In genomic region chr17:23695801-23696200, GRCm38 (mm10) we compare ENCODE assay signal across 33 mouse cellular contexts. TPM values are rescaled to one million over a fixed set of nuclear protein-coding genes. Genes with fewer than 3 reads are reported as not detected.
DNase-seq lines count a peak whose midpoint lies in the region; ATAC-seq and TF ChIP-seq lines count a peak whose summit lies in the region.
"Had no signal": no experiment of that assay in that cellular context is flagged by ENCODE, and none has a peak within 500 bp of the region (broad histone marks: within the 10 kb centered on the region; RNA-seq: fewer than 3 reads in every experiment).

No protein-coding gene starts in this region.

- 16% methylated on average over 3 of the region's 3 CpGs for WGBS in kidney, embryonic 15.5 days
- 11% methylated on average over 3 of the region's 3 CpGs for WGBS in stomach, embryonic 14.5 days
- WGBS in stomach, postnatal 0 days: 27% methylated on average over 3 of the region's 3 CpGs
- 4% methylated on average over 3 of the region's 3 CpGs for WGBS in embryonic facial prominence, embryonic 12.5 days
- 10% methylated on average over 3 of the region's 3 CpGs for WGBS in forebrain, embryonic 14.5 days
- WGBS in hindbrain, embryonic 12.5 days: 10% methylated on average over 3 of the region's 3 CpGs

- H3K27ac ChIP-seq in kidney, embryonic 15.5 days: peak overlapping the region; percentile 78
- H3K27ac ChIP-seq in stomach, embryonic 14.5 days (ENCODE audit: low read length): no peak overlapping the region
- H3K27ac ChIP-seq in stomach, postnatal 0 days (replicated peaks): no peak overlapping the region
- H3K27ac ChIP-seq in embryonic facial prominence, embryonic 12.5 days: no peak overlapping the region
- no peak overlapping the region for H3K27ac ChIP-seq in forebrain, embryonic 14.5 days (ENCODE audit: low read depth, low read length)
- no peak overlapping the region for H3K27ac ChIP-seq in hindbrain, embryonic 12.5 days
- H3K27ac ChIP-seq: embryonic facial prominence, embryonic 15.5 days; forebrain, embryonic 15.5 days; hindbrain, embryonic 13.5 days; liver, embryonic 13.5 days; stomach, embryonic 15.5 days had no signal

- no peak overlapping the region for H3K9ac ChIP-seq in kidney, embryonic 15.5 days
- no peak overlapping the region for H3K9ac ChIP-seq in stomach, embryonic 14.5 days (replicated peaks; ENCODE audit: low read depth, low read length)
- H3K9ac ChIP-seq in stomach, postnatal 0 days (ENCODE audit: low read length): no peak overlapping the region
- no peak overlapping the region for H3K9ac ChIP-seq in embryonic facial prominence, embryonic 12.5 days
- H3K9ac ChIP-seq in forebrain, embryonic 14.5 days (ENCODE audit: low read length): no peak overlapping the region
- no peak overlapping the region for H3K9ac ChIP-seq in hindbrain, embryonic 12.5 days
- H3K9ac ChIP-seq: embryonic facial prominence, embryonic 15.5 days; forebrain, embryonic 15.5 days; heart, embryonic 12.5 days; hindbrain, embryonic 13.5 days; liver, embryonic 13.5 days; stomach, embryonic 15.5 days had no signal

- TF ChIP-seq CTCF in stomach, postnatal 0 days (IDR thresholded peaks at IDR 0.05; ENCODE audit: low read depth): no peak

- no peak for DNase-seq in kidney, postnatal 25 days
- DNase-seq in stomach, postnatal 0 days (ENCODE audit: low spot score): no peak
- DNase-seq in forebrain, embryonic 14.5 days (ENCODE audit: low spot score): no peak
- no peak for DNase-seq in heart, adult 8-10 months (ENCODE audit: low spot score)
- DNase-seq: adrenal gland, postnatal 10 days; cerebellum, adult 2 months; cerebellum, postnatal 25 days; gastrocnemius, postnatal 14 days; heart, adult 11 months; heart, postnatal 10 days; kidney, adult 8-10 months; liver, embryonic 13.5 days; lung, adult 2 months; right cerebral cortex, postnatal 4 days; thymus, adult 18-20 months; thymus, postnatal 4 days had no signal

- no peaks in the 10 kb centered on the region for H3K36me3 ChIP-seq in kidney, embryonic 15.5 days
- H3K36me3 ChIP-seq in stomach, embryonic 14.5 days (ENCODE audit: control insufficient read depth, insufficient read depth, low read length): no peaks in the 10 kb centered on the region
- no peaks in the 10 kb centered on the region for H3K36me3 ChIP-seq in stomach, postnatal 0 days (ENCODE audit: control insufficient read depth, insufficient read depth, low read length)
- H3K36me3 ChIP-seq in embryonic facial prominence, embryonic 12.5 days: no peaks in the 10 kb centered on the region
- no peaks in the 10 kb centered on the region for H3K36me3 ChIP-seq in forebrain, embryonic 14.5 days (ENCODE audit: control insufficient read depth, insufficient read depth, low read length)
- no peaks in the 10 kb centered on the region for H3K36me3 ChIP-seq in hindbrain, embryonic 12.5 days
- H3K36me3 ChIP-seq: embryonic facial prominence, embryonic 15.5 days; forebrain, embryonic 15.5 days; heart, embryonic 12.5 days; hindbrain, embryonic 13.5 days; liver, embryonic 13.5 days; stomach, embryonic 15.5 days had no signal

- H3K4me2 ChIP-seq in kidney, embryonic 15.5 days: no peak overlapping the region
- H3K4me2 ChIP-seq in stomach, embryonic 14.5 days (replicated peaks; ENCODE audit: low read depth, low read length): no peak overlapping the region
- no peak overlapping the region for H3K4me2 ChIP-seq in stomach, postnatal 0 days (replicated peaks; ENCODE audit: low read depth)
- H3K4me2 ChIP-seq in embryonic facial prominence, embryonic 12.5 days (replicated peaks): no peak overlapping the region
- H3K4me2 ChIP-seq in forebrain, embryonic 14.5 days (ENCODE audit: low read length): no peak overlapping the region
- no peak overlapping the region for H3K4me2 ChIP-seq in hindbrain, embryonic 12.5 days (replicated peaks)
- H3K4me2 ChIP-seq: embryonic facial prominence, embryonic 15.5 days; forebrain, embryonic 15.5 days; heart, embryonic 12.5 days; hindbrain, embryonic 13.5 days; liver, embryonic 13.5 days; midbrain, embryonic 11.5 days; stomach, embryonic 15.5 days had no signal

- H3K4me3 ChIP-seq in kidney, embryonic 15.5 days (replicated peaks): no peak overlapping the region
- H3K4me3 ChIP-seq in stomach, embryonic 14.5 days (ENCODE audit: low read depth, low read length): no peak overlapping the region
- H3K4me3 ChIP-seq in stomach, postnatal 0 days (ENCODE audit: low read depth, low read length): no peak overlapping the region
- H3K4me3 ChIP-seq in embryonic facial prominence, embryonic 12.5 days: no peak overlapping the region
- no peak overlapping the region for H3K4me3 ChIP-seq in forebrain, embryonic 14.5 days (ENCODE audit: low read depth, low read length)
- H3K4me3 ChIP-seq in hindbrain, embryonic 12.5 days: no peak overlapping the region
- H3K4me3 ChIP-seq: embryonic facial prominence, embryonic 15.5 days; forebrain, embryonic 15.5 days; heart, embryonic 12.5 days; hindbrain, embryonic 13.5 days; liver, embryonic 13.5 days; stomach, embryonic 15.5 days had no signal

- H3K9me3 ChIP-seq in kidney, embryonic 15.5 days (replicated peaks): no peaks in the 10 kb centered on the region
- no peaks in the 10 kb centered on the region for H3K9me3 ChIP-seq in stomach, embryonic 14.5 days (ENCODE audit: control insufficient read depth, low read depth, low read length)
- no peaks in the 10 kb centered on the region for H3K9me3 ChIP-seq in stomach, postnatal 0 days (ENCODE audit: control insufficient read depth, low read length)
- H3K9me3 ChIP-seq in embryonic facial prominence, embryonic 12.5 days: no peaks in the 10 kb centered on the region
- H3K9me3 ChIP-seq in forebrain, embryonic 14.5 days (replicated peaks; ENCODE audit: control insufficient read depth, low read length): no peaks in the 10 kb centered on the region
- no peaks in the 10 kb centered on the region for H3K9me3 ChIP-seq in hindbrain, embryonic 12.5 days (replicated peaks)
- H3K9me3 ChIP-seq: embryonic facial prominence, embryonic 15.5 days; forebrain, embryonic 15.5 days; heart, embryonic 12.5 days; hindbrain, embryonic 13.5 days; liver, embryonic 13.5 days; stomach, embryonic 15.5 days had no signal

- H3K4me1 ChIP-seq in kidney, embryonic 15.5 days: peaks cover 48% of the 10 kb centered on the region
- H3K4me1 ChIP-seq in stomach, embryonic 14.5 days (ENCODE audit: control insufficient read depth, insufficient read depth, low read length): no peaks in the 10 kb centered on the region
- H3K4me1 ChIP-seq in stomach, postnatal 0 days (replicated peaks; ENCODE audit: control insufficient read depth, insufficient read depth): no peaks in the 10 kb centered on the region
- H3K4me1 ChIP-seq in embryonic facial prominence, embryonic 12.5 days: peaks cover 14% of the 10 kb centered on the region
- H3K4me1 ChIP-seq in forebrain, embryonic 14.5 days (ENCODE audit: control insufficient read depth, insufficient read depth, low read length): no peaks in the 10 kb centered on the region
- H3K4me1 ChIP-seq in hindbrain, embryonic 12.5 days: peaks cover 6% of the 10 kb centered on the region; the same call in 1 of the 2 replicates

- no peak for TF ChIP-seq EP300 in stomach, postnatal 0 days (optimal IDR thresholded peaks at IDR 0.05)

- peak; percentile 70 for ATAC-seq in kidney, embryonic 15.5 days (replicated peaks; ENCODE audit: low FRiP score)
- peak; percentile 39; the same call in 1 of the 2 replicates for ATAC-seq in stomach, embryonic 14.5 days (ENCODE audit: insufficient number of reproducible peaks, insufficient read depth, low FRiP score, low read depth)
- ATAC-seq in stomach, postnatal 0 days (ENCODE audit: low FRiP score, low TSS enrichment): no peak
- ATAC-seq in embryonic facial prominence, embryonic 12.5 days (ENCODE audit: insufficient number of reproducible peaks, insufficient read depth, low FRiP score, low TSS enrichment): 0 out of 2 replicates have a peak, but pooled peaks have one; percentile 24
- ATAC-seq in forebrain, embryonic 14.5 days: no peak
- ATAC-seq in hindbrain, embryonic 12.5 days (ENCODE audit: low FRiP score): no peak
- ATAC-seq: forebrain, embryonic 15.5 days; inflammation-experienced regulatory T-cells, adult 6 months had no signal

- peaks cover 22% of the 10 kb centered on the region for H3K27me3 ChIP-seq in kidney, embryonic 15.5 days
- H3K27me3 ChIP-seq in stomach, embryonic 14.5 days (ENCODE audit: control insufficient read depth, insufficient read depth, low read length): 0 out of 2 replicates have a peak, but pooled peaks cover 4% of the 10 kb centered on the region
- H3K27me3 ChIP-seq in stomach, postnatal 0 days (ENCODE audit: control insufficient read depth, insufficient read depth, low read length): no peaks in the 10 kb centered on the region
- H3K27me3 ChIP-seq in embryonic facial prominence, embryonic 12.5 days: peaks cover 33% of the 10 kb centered on the region
- H3K27me3 ChIP-seq in forebrain, embryonic 14.5 days (replicated peaks; ENCODE audit: control insufficient read depth, insufficient read depth, low read length): peaks cover 23% of the 10 kb centered on the region
- H3K27me3 ChIP-seq in hindbrain, embryonic 12.5 days: peaks cover 38% of the 10 kb centered on the region

RNA-seq across cellular contexts. Expression of gene Cldn9, which starts 12.0 kb away (rescaled TPM):
- polyA plus RNA-seq in kidney, embryonic 15.5 days (2015; fragmentation: Nextera tagmentation; extraction: Ambion mirVana): 51.2 and 53.1 TPM in 2 replicates
- 2.9 and 3.0 TPM in 2 replicates for polyA plus RNA-seq in stomach, embryonic 14.5 days (2014; fragmentation: Nextera tagmentation; extraction: Ambion mirVana)
- polyA plus RNA-seq in stomach, postnatal 0 days (2015; fragmentation: Nextera tagmentation; extraction: Ambion mirVana): 0.79 and 0.92 TPM in 2 replicates
- 12.6 and 13.5 TPM in 2 replicates for polyA plus RNA-seq in embryonic facial prominence, embryonic 12.5 days (2016; fragmentation: Nextera tagmentation; extraction: Ambion mirVana)
- 1.6 and 2.3 TPM in 2 replicates for polyA plus RNA-seq in forebrain, embryonic 14.5 days (2014; fragmentation: Nextera tagmentation; extraction: Ambion mirVana)
- polyA plus RNA-seq in hindbrain, embryonic 12.5 days (2016; fragmentation: Nextera tagmentation; extraction: Ambion mirVana): 5.5 and 14.6 TPM in 2 replicates
- under 1 TPM in 1 of 4 experiments, not detected in 3; 0.19 TPM for total RNA-seq in heart, adult 8-10 months (2022)
- total RNA-seq: adrenal gland, postnatal 10 days; CH12.LX; heart, postnatal 10 days; layer of hippocampus, adult 18-20 months; layer of hippocampus, postnatal 25 days; left cerebral cortex, postnatal 10 days; megakaryocyte progenitor cell, adult 5-6 weeks had no signal
- polyA plus RNA-seq: heart, embryonic 12.5 days; inflammation-experienced regulatory T-cells, adult 6 months; liver, embryonic 13.5 days had no signal

RNA-seq across cellular contexts. Expression of gene Cldn6, which starts 16.8 kb away (rescaled TPM):
- polyA plus RNA-seq in kidney, embryonic 15.5 days (2015; fragmentation: Nextera tagmentation; extraction: Ambion mirVana): 189 and 191 TPM in 2 replicates
- 149 and 158 TPM in 2 replicates for polyA plus RNA-seq in stomach, embryonic 14.5 days (2014; fragmentation: Nextera tagmentation; extraction: Ambion mirVana)
- 3.0 and 3.2 TPM in 2 replicates for polyA plus RNA-seq in stomach, postnatal 0 days (2015; fragmentation: Nextera tagmentation; extraction: Ambion mirVana)
- polyA plus RNA-seq in embryonic facial prominence, embryonic 12.5 days (2016; fragmentation: Nextera tagmentation; extraction: Ambion mirVana): 49.2 and 52.4 TPM in 2 replicates
- polyA plus RNA-seq in forebrain, embryonic 14.5 days (2014; fragmentation: Nextera tagmentation; extraction: Ambion mirVana): 0.24 and 0.25 TPM in 2 replicates
- 14.6 and 35.0 TPM in 2 replicates for polyA plus RNA-seq in hindbrain, embryonic 12.5 days (2016; fragmentation: Nextera tagmentation; extraction: Ambion mirVana)
- total RNA-seq in heart, adult 8-10 months (2022): not detected
- total RNA-seq: CH12.LX; gastrocnemius, postnatal 14 days; heart, postnatal 10 days; layer of hippocampus, adult 18-20 months; layer of hippocampus, postnatal 25 days; left cerebral cortex, postnatal 10 days; megakaryocyte progenitor cell, adult 5-6 weeks had no signal
- polyA plus RNA-seq: inflammation-experienced regulatory T-cells, adult 6 months; neural tube, embryonic 14.5 days had no signal

RNA-seq across cellular contexts. Expression of gene Tnfrsf12a, which starts 18.5 kb away (rescaled TPM):
- 27.5 and 29.5 TPM in 2 replicates for polyA plus RNA-seq in kidney, embryonic 15.5 days (2015; fragmentation: Nextera tagmentation; extraction: Ambion mirVana)
- 18.0 and 20.7 TPM in 2 replicates for polyA plus RNA-seq in stomach, embryonic 14.5 days (2014; fragmentation: Nextera tagmentation; extraction: Ambion mirVana)
- polyA plus RNA-seq in stomach, postnatal 0 days (2015; fragmentation: Nextera tagmentation; extraction: Ambion mirVana): 33.5 and 33.7 TPM in 2 replicates
- polyA plus RNA-seq in embryonic facial prominence, embryonic 12.5 days (2016; fragmentation: Nextera tagmentation; extraction: Ambion mirVana): 8.6 and 9.2 TPM in 2 replicates
- polyA plus RNA-seq in forebrain, embryonic 14.5 days (2014; fragmentation: Nextera tagmentation; extraction: Ambion mirVana): 2.6 and 2.9 TPM in 2 replicates
- polyA plus RNA-seq in hindbrain, embryonic 12.5 days (2016; fragmentation: Nextera tagmentation; extraction: Ambion mirVana): 2.8 and 4.2 TPM in 2 replicates
- total RNA-seq in heart, adult 8-10 months (2022): 100 to 1,000 TPM in 2 of 4 experiments, 10 to 100 TPM in 2; 55.7 to 113 (median 85.0) TPM

RNA-seq across cellular contexts. Expression of gene Thoc6, which starts 22.1 kb away (rescaled TPM):
- 52.4 and 53.4 TPM in 2 replicates for polyA plus RNA-seq in kidney, embryonic 15.5 days (2015; fragmentation: Nextera tagmentation; extraction: Ambion mirVana)
- polyA plus RNA-seq in stomach, embryonic 14.5 days (2014; fragmentation: Nextera tagmentation; extraction: Ambion mirVana): 36.5 and 40.0 TPM in 2 replicates
- polyA plus RNA-seq in stomach, postnatal 0 days (2015; fragmentation: Nextera tagmentation; extraction: Ambion mirVana): 17.7 and 18.1 TPM in 2 replicates
- 49.6 and 51.7 TPM in 2 replicates for polyA plus RNA-seq in embryonic facial prominence, embryonic 12.5 days (2016; fragmentation: Nextera tagmentation; extraction: Ambion mirVana)
- 43.8 and 45.9 TPM in 2 replicates for polyA plus RNA-seq in forebrain, embryonic 14.5 days (2014; fragmentation: Nextera tagmentation; extraction: Ambion mirVana)
- 43.8 and 47.5 TPM in 2 replicates for polyA plus RNA-seq in hindbrain, embryonic 12.5 days (2016; fragmentation: Nextera tagmentation; extraction: Ambion mirVana)
- 10 to 100 TPM in 3 of 4 experiments, 1 to 10 TPM in 1; 8.8 to 11.6 (median 11.0) TPM for total RNA-seq in heart, adult 8-10 months (2022)

RNA-seq across cellular contexts. Expression of gene Hcfc1r1, which starts 22.4 kb away (rescaled TPM):
- 63.2 and 69.5 TPM in 2 replicates for polyA plus RNA-seq in kidney, embryonic 15.5 days (2015; fragmentation: Nextera tagmentation; extraction: Ambion mirVana)
- polyA plus RNA-seq in stomach, embryonic 14.5 days (2014; fragmentation: Nextera tagmentation; extraction: Ambion mirVana): 110 TPM in 2 replicates
- polyA plus RNA-seq in stomach, postnatal 0 days (2015; fragmentation: Nextera tagmentation; extraction: Ambion mirVana): 183 and 186 TPM in 2 replicates
- polyA plus RNA-seq in embryonic facial prominence, embryonic 12.5 days (2016; fragmentation: Nextera tagmentation; extraction: Ambion mirVana): 60.3 and 61.2 TPM in 2 replicates
- polyA plus RNA-seq in forebrain, embryonic 14.5 days (2014; fragmentation: Nextera tagmentation; extraction: Ambion mirVana): 107 and 112 TPM in 2 replicates
- polyA plus RNA-seq in hindbrain, embryonic 12.5 days (2016; fragmentation: Nextera tagmentation; extraction: Ambion mirVana): 65.5 and 69.0 TPM in 2 replicates
- 100 to 1,000 TPM; 200 to 231 (median 211) TPM for total RNA-seq in heart, adult 8-10 months (2022)

Comparison
In these comparisons a context has a peak if more than half of its experiments do, and no peak if none do; other contexts are left out.
1. ATAC-seq: peak in kidney, embryonic 15.5 days (single experiment), stomach, embryonic 14.5 days (single experiment) and embryonic facial prominence, embryonic 12.5 days (single experiment); none in stomach, postnatal 0 days (single experiment), forebrain, embryonic 14.5 days (single experiment) and hindbrain, embryonic 12.5 days (single experiment).